Mouse (Mus musculus): ENCODE results near the gene Map2k6. TPM values are rescaled to one million over a fixed set of nuclear protein-coding genes. Genes with fewer than 3 reads are reported as not detected.

The Map2k6 gene
- total RNA-seq, 2 experiments from 2014 or later, result 10.4 to 13.8 TPM

GRCm38 (mm10) chr11:110449183-110449582 is 50.3 kb downstream of the Map2k6 start:
- ATAC-seq (replicated peaks; ENCODE audit: poor library complexity), result no peak

GRCm38 (mm10) chr11:110450091-110450757 is 51.3 kb downstream of the Map2k6 start:
- peak; percentile 43 for ATAC-seq (replicated peaks; ENCODE audit: poor library complexity)

- ATAC-seq (replicated peaks; ENCODE audit: poor library complexity), result no peak
Measured at GRCm38 (mm10) chr11:110450758-110451121, 51.8 kb downstream of the Map2k6 start.

- ATAC-seq (replicated peaks; ENCODE audit: poor library complexity), result no peak
Measured at GRCm38 (mm10) chr11:110451590-110451989, 52.7 kb downstream of the Map2k6 start.

- no peak for ATAC-seq (replicated peaks; ENCODE audit: poor library complexity)
Measured at GRCm38 (mm10) chr11:110453445-110454154, 54.7 kb downstream of the Map2k6 start.

GRCm38 (mm10) chr11:110457441-110457912 is 58.6 kb downstream of the Map2k6 start:
- ATAC-seq (replicated peaks; ENCODE audit: poor library complexity), result peak; percentile 82

- no peak for ATAC-seq (replicated peaks; ENCODE audit: poor library complexity)
Measured at GRCm38 (mm10) chr11:110460480-110460879, 61.6 kb downstream of the Map2k6 start.

- no peak for ATAC-seq (replicated peaks; ENCODE audit: poor library complexity)
Measured at GRCm38 (mm10) chr11:110461560-110462331, 62.8 kb downstream of the Map2k6 start.

GRCm38 (mm10) chr11:110462975-110463578 is 64.2 kb downstream of the Map2k6 start:
- peak; percentile 90 for ATAC-seq (replicated peaks; ENCODE audit: poor library complexity)

- peak; percentile 48 for ATAC-seq (replicated peaks; ENCODE audit: poor library complexity)
Measured at GRCm38 (mm10) chr11:110463801-110464200, 64.9 kb downstream of the Map2k6 start.

GRCm38 (mm10) chr11:110469054-110469453 is 70.1 kb downstream of the Map2k6 start:
- no peak for ATAC-seq (replicated peaks; ENCODE audit: poor library complexity)

- ATAC-seq (replicated peaks; ENCODE audit: poor library complexity), result no peak
Measured at GRCm38 (mm10) chr11:110470561-110471273, 71.8 kb downstream of the Map2k6 start.

GRCm38 (mm10) chr11:110471362-110471761 is 72.4 kb downstream of the Map2k6 start:
- no peak for ATAC-seq (replicated peaks; ENCODE audit: poor library complexity)

- peak; percentile 37 for ATAC-seq (replicated peaks; ENCODE audit: poor library complexity)
Measured at GRCm38 (mm10) chr11:110472078-110472477, 73.2 kb downstream of the Map2k6 start.

- ATAC-seq (replicated peaks; ENCODE audit: poor library complexity), result no peak
Measured at GRCm38 (mm10) chr11:110473495-110473894, 74.6 kb downstream of the Map2k6 start.

- peak; percentile 54 for ATAC-seq (replicated peaks; ENCODE audit: poor library complexity)
Measured at GRCm38 (mm10) chr11:110476361-110477151, 77.6 kb downstream of the Map2k6 start.

GRCm38 (mm10) chr11:110477961-110478869 is 79.3 kb downstream of the Map2k6 start:
- ATAC-seq (replicated peaks; ENCODE audit: poor library complexity), result peak; percentile 58

GRCm38 (mm10) chr11:110478978-110479384 is 80.1 kb downstream of the Map2k6 start:
- peak; percentile 24; the same call in 1 of the 2 replicates for ATAC-seq (replicated peaks; ENCODE audit: poor library complexity)

GRCm38 (mm10) chr11:110481406-110481805 is 82.5 kb downstream of the Map2k6 start:
- no peak for ATAC-seq (replicated peaks; ENCODE audit: poor library complexity)

All from megakaryocyte progenitor cell, adult 5-6 weeks (primary cell).